Mouse (Mus musculus): ENCODE measurements around the gene 7530416G11Rik.

Gene 7530416G11Rik

GRCm38 (mm10) chr15:85524404-85524950, 21.4 kb upstream of the 7530416G11Rik start:
- Histone ChIP-seq H3K4me1 (replicated peaks; ENCODE audit: low read depth, low read length) (peaks cover 38% of the 10 kb centered on the region), H3K27me3 (ENCODE audit: insufficient read depth, low read length) (peaks cover 57% of the 10 kb centered on the region)
- TF ChIP-seq NANOG (IDR thresholded peaks at IDR 0.05; ENCODE audit: borderline replicate concordance, low read length) (no peak), CTCF (conservative IDR thresholded peaks at IDR 0.05; ENCODE audit: low read length) (no peak)

GRCm38 (mm10) chr15:85523173-85523991, 20.4 kb upstream of the 7530416G11Rik start:
- Histone ChIP-seq H3K9me3 (ENCODE audit: low read length) (no peaks in the 10 kb centered on the region), H3K27me3 (ENCODE audit: insufficient read depth, low read length) (peaks cover 49% of the 10 kb centered on the region), H3K4me3 (replicated peaks; ENCODE audit: low read length) (peak overlapping the region; percentile 26; the same call in 1 of the 2 replicates), H3K4me1 (replicated peaks; ENCODE audit: low read depth, low read length) (peaks cover 39% of the 10 kb centered on the region), H3K36me3 (ENCODE audit: insufficient read depth, low read length) (no peaks in the 10 kb centered on the region)
- TF ChIP-seq POU5F1 (IDR thresholded peaks at IDR 0.05; ENCODE audit: borderline replicate concordance, low read length) (no peak), NANOG (IDR thresholded peaks at IDR 0.05; ENCODE audit: borderline replicate concordance, low read length) (no peak), CTCF (conservative IDR thresholded peaks at IDR 0.05; ENCODE audit: low read length) (no peak; the same call in 1 of the 2 replicates)

More at GRCm38 (mm10) chr15:85524404-85524950, 21.4 kb upstream of the 7530416G11Rik start:
- H3K36me3 ChIP-seq (ENCODE audit: insufficient read depth, low read length), result no peaks in the 10 kb centered on the region
- H3K9me3 ChIP-seq (ENCODE audit: low read length), result no peaks in the 10 kb centered on the region
- no peak overlapping the region for H3K4me3 ChIP-seq (replicated peaks; ENCODE audit: low read length)

- H3K27me3 ChIP-seq (ENCODE audit: insufficient read depth, low read length), result peaks cover 24% of the 10 kb centered on the region
- no peak overlapping the region for H3K4me3 ChIP-seq (replicated peaks; ENCODE audit: low read length)
- peaks cover 36% of the 10 kb centered on the region for H3K4me1 ChIP-seq (replicated peaks; ENCODE audit: low read depth, low read length)
- TF ChIP-seq POU5F1 (IDR thresholded peaks at IDR 0.05; ENCODE audit: borderline replicate concordance, low read length) (no peak), CTCF (conservative IDR thresholded peaks at IDR 0.05; ENCODE audit: low read length) (no peak), NANOG (IDR thresholded peaks at IDR 0.05; ENCODE audit: borderline replicate concordance, low read length) (no peak)
- H3K9me3 ChIP-seq (ENCODE audit: low read length), result no peaks in the 10 kb centered on the region
- H3K36me3 ChIP-seq (ENCODE audit: insufficient read depth, low read length), result no peaks in the 10 kb centered on the region
Observed at GRCm38 (mm10) chr15:85519438-85519837, 16.4 kb upstream of the 7530416G11Rik start.

- no peaks in the 10 kb centered on the region for H3K36me3 ChIP-seq (ENCODE audit: insufficient read depth, low read length)
- peaks cover 29% of the 10 kb centered on the region for H3K27me3 ChIP-seq (ENCODE audit: insufficient read depth, low read length)
- peaks cover 18% of the 10 kb centered on the region for H3K4me1 ChIP-seq (replicated peaks; ENCODE audit: low read depth, low read length)
- no peak for TF ChIP-seq NANOG (IDR thresholded peaks at IDR 0.05; ENCODE audit: borderline replicate concordance, low read length)
- H3K9me3 ChIP-seq (ENCODE audit: low read length), result no peaks in the 10 kb centered on the region
- H3K4me3 ChIP-seq (replicated peaks; ENCODE audit: low read length), result peak overlapping the region; percentile 72
Observed at GRCm38 (mm10) chr15:85507370-85508014, 4.5 kb upstream of the 7530416G11Rik start.

GRCm38 (mm10) chr15:85506680-85507079, 3.7 kb upstream of the 7530416G11Rik start:
- H3K4me1 ChIP-seq (replicated peaks; ENCODE audit: low read depth, low read length), result peaks cover 18% of the 10 kb centered on the region
- no peaks in the 10 kb centered on the region for H3K36me3 ChIP-seq (ENCODE audit: insufficient read depth, low read length)
- peaks cover 30% of the 10 kb centered on the region for H3K27me3 ChIP-seq (ENCODE audit: insufficient read depth, low read length)
- no peak overlapping the region for H3K4me3 ChIP-seq (replicated peaks; ENCODE audit: low read length)
- H3K9me3 ChIP-seq (ENCODE audit: low read length), result no peaks in the 10 kb centered on the region
- no peak for TF ChIP-seq NANOG (IDR thresholded peaks at IDR 0.05; ENCODE audit: borderline replicate concordance, low read length)
- no peak for TF ChIP-seq POU5F1 (IDR thresholded peaks at IDR 0.05; ENCODE audit: borderline replicate concordance, low read length)
- TF ChIP-seq CTCF (conservative IDR thresholded peaks at IDR 0.05; ENCODE audit: low read length), result no peak

GRCm38 (mm10) chr15:85505118-85505925, 2.3 kb upstream of the 7530416G11Rik start:
- H3K27me3 ChIP-seq (ENCODE audit: insufficient read depth, low read length), result peaks cover 31% of the 10 kb centered on the region
- TF ChIP-seq CTCF (conservative IDR thresholded peaks at IDR 0.05; ENCODE audit: low read length), result no peak
- no peak for TF ChIP-seq NANOG (IDR thresholded peaks at IDR 0.05; ENCODE audit: borderline replicate concordance, low read length)
- no peak for TF ChIP-seq POU5F1 (IDR thresholded peaks at IDR 0.05; ENCODE audit: borderline replicate concordance, low read length)
- H3K36me3 ChIP-seq (ENCODE audit: insufficient read depth, low read length), result no peaks in the 10 kb centered on the region
- H3K9me3 ChIP-seq (ENCODE audit: low read length), result no peaks in the 10 kb centered on the region
- peaks cover 18% of the 10 kb centered on the region for H3K4me1 ChIP-seq (replicated peaks; ENCODE audit: low read depth, low read length)
- H3K4me3 ChIP-seq (replicated peaks; ENCODE audit: low read length), result no peak overlapping the region

- Histone ChIP-seq H3K9me3 (ENCODE audit: low read length) (no peaks in the 10 kb centered on the region), H3K36me3 (ENCODE audit: insufficient read depth, low read length) (no peaks in the 10 kb centered on the region), H3K4me3 (replicated peaks; ENCODE audit: low read length) (no peak overlapping the region), H3K27me3 (ENCODE audit: insufficient read depth, low read length) (peaks cover 49% of the 10 kb centered on the region), H3K4me1 (replicated peaks; ENCODE audit: low read depth, low read length) (peaks cover 7% of the 10 kb centered on the region; the same call in 1 of the 2 replicates)
- TF ChIP-seq POU5F1 (IDR thresholded peaks at IDR 0.05; ENCODE audit: borderline replicate concordance, low read length) (no peak), CTCF (conservative IDR thresholded peaks at IDR 0.05; ENCODE audit: low read length) (no peak), NANOG (IDR thresholded peaks at IDR 0.05; ENCODE audit: borderline replicate concordance, low read length) (no peak)
Observed at GRCm38 (mm10) chr15:85500267-85500666, 2.8 kb downstream of the 7530416G11Rik start.
